Mouse (Mus musculus) bone marrow macrophage, adult 2 months (primary cell): ENCODE measurements at regions not wholly inside any gene's neighbourhood (a gene's known extent, or its start where the extent isn't known, plus 50 kb on each side); places are given as distances from the start of the nearest gene placed in this dataset.

Experiments used
- CTCF ChIP-seq: IDR thresholded peaks from 2 replicates; pipeline ENCODE4 v1.5.1; 2012; ENCODE audit warnings: low read depth, mild to moderate bottlenecking, low read length, moderate library complexity
- POLR2A ChIP-seq: IDR thresholded peaks from 2 replicates; pipeline ENCODE4 v1.6.1; 2012; ENCODE audit warnings: mild to moderate bottlenecking, low read depth, low read length, borderline replicate concordance

DNA sequence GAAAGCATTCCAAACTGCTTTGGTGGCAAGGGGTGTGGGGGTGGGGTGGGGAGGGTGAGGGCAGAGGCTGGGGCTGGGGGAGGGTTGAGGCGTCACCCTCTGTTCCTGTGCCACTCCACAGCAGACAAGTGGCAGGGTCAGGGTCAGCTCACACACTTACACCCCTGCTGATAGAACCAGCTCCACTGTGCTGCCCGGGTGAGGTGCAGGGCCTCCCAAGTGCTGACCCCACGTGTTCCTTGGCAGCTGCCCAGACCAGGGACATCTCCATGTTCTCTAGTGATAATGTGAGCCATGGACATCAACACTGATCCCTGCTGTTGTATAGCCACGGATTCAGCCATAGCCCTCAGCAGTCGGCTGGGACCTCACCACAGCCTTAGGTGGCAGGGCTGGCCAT lies 1652.3 kb upstream of the Gm7489 start:
- no peak for TF ChIP-seq CTCF
- no peak for TF ChIP-seq POLR2A
